In genomic region chr9:121995508-121996131, GRCm38 (mm10) we compare ENCODE assay signal across 8 mouse cellular contexts. TPM values are rescaled to one million over a fixed set of nuclear protein-coding genes. Genes with fewer than 3 reads are reported as not detected.
DNase-seq lines count a peak whose midpoint lies in the region; TF ChIP-seq lines count a peak whose summit lies in the region.

No protein-coding gene starts in this region.

- WGBS in lung, adult 2 months: 1% methylated on average over 53 of the region's 53 CpGs

- TF ChIP-seq POLR2A in lung, adult 2 months (IDR thresholded peaks at IDR 0.05; ENCODE audit: borderline replicate concordance, extremely low read depth, low read depth, low read length): peak; percentile 47; the same call in 1 of the 2 replicates

- H3K4me3 ChIP-seq in lung, adult 2 months (replicated peaks; ENCODE audit: extremely low read depth, low read depth, low read length): peak overlapping the region; percentile 87

- H3K4me1 ChIP-seq in lung, adult 2 months (ENCODE audit: control insufficient read depth, insufficient read depth, low read length): peaks cover 5% of the 10 kb centered on the region; the same call in 1 of the 2 replicates

- peak; percentile 85 for DNase-seq in NIH3T3 (ENCODE audit: low read depth)
- peak; percentile 94 for DNase-seq in cerebellum, adult 9-10 months
- DNase-seq in frontal cortex, adult 2 months (ENCODE audit: extremely low spot score in 1 of 2, low spot score in 1 of 2): peak; percentile 78 to 93
- peak; percentile 82 for DNase-seq in heart, postnatal 4 days
- peak; percentile 84 for DNase-seq in layer of hippocampus, adult 8-10 months (ENCODE audit: low spot score in 2 of 2)
- peak; percentile 87 for DNase-seq in lung, adult 2 months
- DNase-seq in ovary, postnatal 36 days (ENCODE audit: low spot score): peak; percentile 86
- peak; percentile 81 to 85 for DNase-seq in urinary bladder, postnatal 36 days (ENCODE audit: low spot score in 2 of 2)

- no peak for TF ChIP-seq CTCF in lung, adult 2 months (IDR thresholded peaks at IDR 0.05; ENCODE audit: insufficient read depth, low read length)

RNA-seq across cellular contexts. Expression of gene Pomgnt2, which starts 1.3 kb away (rescaled TPM):
- polyA plus RNA-seq in frontal cortex, adult 2 months (2012; rRNA removed): 27.7 and 32.3 TPM in 2 replicates
- total RNA-seq in heart, postnatal 4 days (2021): 1 to 10 TPM; 7.8 to 7.9 TPM
- 10 to 100 TPM; 37.2 to 46.1 (median 43.4) TPM for total RNA-seq in layer of hippocampus, adult 8-10 months (2022)
- polyA plus RNA-seq in lung, adult 2 months (2012; rRNA removed): 14.5 and 14.8 TPM in 2 replicates

RNA-seq across cellular contexts. Expression of gene Fam198a, which starts 44.8 kb away (rescaled TPM):
- polyA plus RNA-seq in frontal cortex, adult 2 months (2012; rRNA removed): 6.2 and 7.4 TPM in 2 replicates
- under 1 TPM; 0.77 to 0.79 TPM for total RNA-seq in heart, postnatal 4 days (2021)
- total RNA-seq in layer of hippocampus, adult 8-10 months (2022): 1 to 10 TPM; 5.4 to 7.6 (median 7.0) TPM
- polyA plus RNA-seq in lung, adult 2 months (2012; rRNA removed): 5.8 and 8.4 TPM in 2 replicates

Comparison
In these comparisons a context has a peak if more than half of its experiments do, and no peak if none do; other contexts are left out.
1. Peak in every context shown above with its lines: DNase-seq and H3K4me3 ChIP-seq.
2. RNA of gene Pomgnt2, which starts 1.3 kb away (total RNA-seq): 37.2 to 46.1 TPM in layer of hippocampus, adult 8-10 months; 7.8 to 7.9 TPM in heart, postnatal 4 days; every median in the first group is over 4 times any median in the second.